12 mouse cellular contexts compared by ENCODE assay signal in genomic region chr5:113043531-113043930, GRCm38 (mm10). TPM values are rescaled to one million over a fixed set of nuclear protein-coding genes. Genes with fewer than 3 reads are reported as not detected.
DNase-seq lines count a peak whose midpoint lies in the region; TF ChIP-seq lines count a peak whose summit lies in the region.
"Had no signal": no experiment of that assay in that cellular context is flagged by ENCODE, and none has a peak within 500 bp of the region (broad histone marks: within the 10 kb centered on the region; RNA-seq: fewer than 3 reads in every experiment).

No protein-coding gene starts in this region.

- peak; percentile 16 to 82 for DNase-seq in adrenal gland, adult (ENCODE audit: inconsistent age in 2 of 2, low spot score in 1 of 2)
- peak; percentile 60 for DNase-seq in adrenal gland, adult 8-10 months
- DNase-seq in frontal cortex, postnatal 14 days (ENCODE audit: low spot score in 2 of 2) = peak; percentile 44 to 62
- DNase-seq in layer of hippocampus, adult 2 months (ENCODE audit: low spot score in 2 of 2) = peak; percentile 51 to 70
- DNase-seq in ovary, adult 18-20 months (ENCODE audit: low spot score) = no peak
- no peak for DNase-seq in urinary bladder, postnatal 25 days (ENCODE audit: low spot score)
- DNase-seq in MN1 (ENCODE audit: low spot score) = no peak
- DNase-seq in lung, postnatal 14 days = no peak
- DNase-seq: kidney, adult 11 months; lung, embryonic 14.5 days had no signal

- H3K27ac ChIP-seq in layer of hippocampus, adult 2 months = peak overlapping the region; percentile 84
- H3K27ac ChIP-seq: embryonic facial prominence, embryonic 12.5 days; neural tube, embryonic 15.5 days had no signal

- H3K4me3 ChIP-seq in layer of hippocampus, adult 2 months = no peak overlapping the region
- H3K4me3 ChIP-seq: embryonic facial prominence, embryonic 12.5 days; neural tube, embryonic 15.5 days had no signal

- no peak for TF ChIP-seq CTCF in layer of hippocampus, adult 2 months (conservative IDR thresholded peaks at IDR 0.05)

RNA-seq across cellular contexts. Expression of gene Crybb2, which starts 26.4 kb away (rescaled TPM):
- not detected for total RNA-seq in adrenal gland, adult 8-10 months (2022)
- not detected for total RNA-seq in layer of hippocampus, adult 2 months (2021)

RNA-seq across cellular contexts. Expression of gene Grk3, which starts 27.9 kb away (rescaled TPM):
- total RNA-seq in adrenal gland, adult 8-10 months (2022) = 10 to 100 TPM; 12.4 to 24.3 (median 16.8) TPM
- 10 to 100 TPM; 80.3 to 84.6 TPM for total RNA-seq in layer of hippocampus, adult 2 months (2021)

RNA-seq across cellular contexts. Expression of gene Crybb3, which starts 37.9 kb away (rescaled TPM):
- total RNA-seq in adrenal gland, adult 8-10 months (2022) = 1 to 10 TPM in 2 of 4 experiments, under 1 TPM in 1, not detected in 1; 0.84 to 2.6 (median 2.3) TPM
- 1 to 10 TPM; 3.8 to 4.2 TPM for total RNA-seq in layer of hippocampus, adult 2 months (2021)

Comparison
In these comparisons a context has a peak if more than half of its experiments do, and no peak if none do; other contexts are left out.
1. DNase-seq: peak in adrenal gland, adult (2 of 2), adrenal gland, adult 8-10 months (single experiment), frontal cortex, postnatal 14 days (2 of 2) and layer of hippocampus, adult 2 months (2 of 2); none in ovary, adult 18-20 months (single experiment), urinary bladder, postnatal 25 days (single experiment), MN1 (single experiment) and lung, postnatal 14 days (single experiment).